Mouse (Mus musculus) heart, postnatal 14 days (tissue): ENCODE results near the gene Dnm3. TPM values are rescaled to one million over a fixed set of nuclear protein-coding genes. Genes with fewer than 3 reads are reported as not detected.

Experiments
- DNase-seq, 2 experiments: peaks; one replicate each; pipeline ENCODE4 v3.0.0; 2021 to 2022
- intact Hi-C: fragments of 180-260 bp; cut with DNase I; formaldehyde crosslinking; loops from one replicate; pipeline ENCODE4 v1.15.1; 2025
- total RNA-seq, 2 experiments: library from RNA; stranded (reverse); gene quantifications; 2 replicates each; pipeline ENCODE4 v1.2.3; 2021

The Dnm3 gene
- total RNA-seq, 2 experiments from 2014 or later, result 11.1 to 14.9 TPM

DNA sequence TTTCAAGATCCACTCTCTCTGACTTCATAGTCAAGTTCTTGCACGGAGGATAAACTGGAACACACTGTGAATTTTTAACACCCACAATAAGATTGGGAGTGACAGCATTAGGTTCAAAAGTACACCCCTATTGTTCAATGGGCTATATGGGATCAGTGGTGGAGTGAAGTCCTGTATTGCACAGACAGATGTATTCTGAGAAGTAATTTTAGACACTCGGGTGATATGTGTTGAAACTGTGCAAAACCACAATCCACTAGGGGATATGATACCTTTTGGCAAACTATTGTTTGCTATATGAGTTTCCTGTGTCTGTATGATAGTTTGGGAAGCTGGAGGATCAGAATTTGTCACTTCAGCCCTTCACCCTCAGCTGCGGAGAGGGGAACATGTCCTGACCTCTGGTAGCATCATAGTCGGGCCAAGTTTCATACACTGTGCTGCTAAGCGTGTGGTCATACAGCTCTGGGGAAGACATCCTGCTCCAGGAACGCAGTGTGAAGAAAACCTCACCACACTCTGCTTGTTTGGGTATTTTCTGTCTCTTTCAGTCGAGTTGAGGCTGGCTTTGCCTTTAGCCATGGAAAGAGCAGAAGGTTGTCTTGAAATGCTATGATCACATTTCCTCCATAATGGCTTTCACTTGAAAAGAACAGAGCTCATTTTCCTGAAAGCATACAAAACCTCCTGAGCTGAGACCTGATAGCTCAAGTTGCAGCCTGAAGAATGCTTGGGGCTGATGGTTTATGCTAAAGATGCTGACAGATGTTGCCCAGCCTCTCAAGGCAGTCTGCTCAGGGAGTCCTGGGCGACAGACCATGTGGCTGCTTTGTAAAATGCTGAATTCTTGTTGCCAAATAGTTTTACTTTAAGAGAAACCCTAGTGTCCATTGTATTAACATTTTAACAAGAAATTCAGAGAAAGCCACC is 433.8 kb downstream of the Dnm3 start:
- intact Hi-C loops, result no loop called here
- DNase-seq, result no peak

DNA sequence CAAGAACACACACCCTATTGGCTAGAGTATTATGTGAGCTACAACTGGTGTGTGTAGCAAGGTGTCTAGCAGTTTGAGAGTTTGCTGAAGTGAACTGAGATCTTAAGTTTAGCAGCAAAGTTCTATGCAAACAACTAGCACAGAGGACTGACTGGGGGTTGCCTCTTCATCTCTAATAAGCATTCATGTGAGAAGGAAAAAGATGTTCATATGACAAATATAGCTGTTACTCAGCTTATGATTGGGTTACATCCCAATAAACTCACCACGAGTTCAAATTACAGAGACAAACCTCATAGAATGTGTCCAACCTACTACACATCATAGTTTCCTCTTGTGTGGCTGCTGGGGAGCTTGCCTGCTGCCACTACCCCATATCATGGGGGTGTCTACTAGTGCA is 434.6 kb downstream of the Dnm3 start:
- intact Hi-C loops, result no loop called here
- no peak for DNase-seq

DNA sequence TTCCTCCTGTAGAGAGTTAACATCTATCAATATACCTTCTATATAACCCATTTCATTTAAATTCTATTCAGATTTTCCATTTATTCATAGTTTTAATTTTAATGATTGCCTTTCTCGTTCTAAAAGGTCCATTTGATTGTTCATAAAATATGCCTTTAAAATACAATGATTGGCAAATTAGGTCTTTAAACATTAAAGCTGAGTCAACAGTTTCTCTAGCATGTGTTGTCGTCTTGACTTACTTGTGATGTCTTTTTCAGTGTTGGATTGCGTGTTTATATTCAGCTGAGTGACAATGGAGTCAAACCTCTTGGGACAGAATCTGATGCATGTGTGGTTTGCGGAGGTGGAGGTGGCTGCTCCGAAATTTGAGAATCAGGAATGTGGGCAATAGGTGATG is 435.4 kb downstream of the Dnm3 start:
- no peak for DNase-seq
- intact Hi-C loops, result no loop called here

DNA sequence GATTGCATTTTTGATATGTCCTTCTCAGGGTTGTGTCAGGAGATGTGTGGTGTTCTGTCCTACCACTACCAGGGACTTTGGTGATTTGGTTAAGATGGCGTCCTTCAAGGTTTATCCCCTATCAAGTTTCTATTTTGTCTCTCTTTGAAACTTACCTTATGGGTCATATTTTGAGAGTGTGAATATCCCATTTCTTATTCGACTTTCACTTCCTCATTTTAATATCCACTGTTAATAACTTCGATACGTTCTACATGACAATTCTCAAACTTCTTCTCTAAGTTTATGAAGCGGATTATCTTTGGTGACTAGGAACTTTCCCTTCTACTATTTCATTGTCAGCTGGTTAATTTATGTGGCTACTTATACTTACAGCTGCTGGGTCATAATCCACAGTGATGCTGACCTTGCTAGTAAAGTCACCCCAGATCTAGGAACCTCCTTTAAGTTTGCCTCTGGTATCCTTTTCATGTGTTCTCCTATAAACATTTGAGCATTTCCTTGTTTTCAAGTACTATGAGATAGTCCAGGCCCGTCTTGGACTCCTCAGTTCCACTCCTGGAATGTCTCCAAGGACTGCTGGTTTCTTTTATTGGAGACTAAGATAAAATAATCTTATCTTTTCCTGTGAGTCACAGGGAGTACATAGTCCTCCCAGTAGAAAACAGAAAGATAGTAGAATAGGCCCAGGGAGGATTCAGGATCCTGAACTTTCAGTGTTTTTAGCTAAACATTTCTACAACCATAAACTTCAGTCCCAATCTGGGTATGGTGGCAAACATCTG is 437.2 kb downstream of the Dnm3 start:
- peak in 1 of 2 experiments; percentile 36 for DNase-seq
- intact Hi-C loops, result loop anchor here (2.0 kb wide), 1 partner anchor 32 kb away; no protein-coding TSS in a partner anchor

DNA sequence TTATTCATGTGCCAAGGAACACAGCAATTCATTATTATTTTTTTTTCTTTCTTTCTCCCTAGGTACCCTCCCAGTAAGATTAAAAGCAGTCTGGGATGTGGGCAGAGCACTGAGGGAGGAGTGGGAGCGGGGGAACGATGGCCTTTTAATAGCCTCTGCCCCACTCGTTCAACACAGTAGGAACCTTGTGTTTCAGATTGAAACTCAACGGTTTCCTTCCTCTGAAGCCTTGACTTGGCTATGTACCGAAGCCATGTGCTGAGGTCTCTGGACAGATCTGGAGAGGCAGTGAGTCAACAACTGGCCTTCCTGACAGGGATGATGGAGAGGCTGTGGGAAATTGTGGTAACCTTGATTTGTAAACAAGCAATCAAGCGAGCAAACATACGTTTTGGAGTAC is 438.0 kb downstream of the Dnm3 start:
- peak; percentile 26 to 31 for DNase-seq
- intact Hi-C loops, result loop anchor here (2.0 kb wide), 1 partner anchor 31 kb away; no protein-coding TSS in a partner anchor

DNA sequence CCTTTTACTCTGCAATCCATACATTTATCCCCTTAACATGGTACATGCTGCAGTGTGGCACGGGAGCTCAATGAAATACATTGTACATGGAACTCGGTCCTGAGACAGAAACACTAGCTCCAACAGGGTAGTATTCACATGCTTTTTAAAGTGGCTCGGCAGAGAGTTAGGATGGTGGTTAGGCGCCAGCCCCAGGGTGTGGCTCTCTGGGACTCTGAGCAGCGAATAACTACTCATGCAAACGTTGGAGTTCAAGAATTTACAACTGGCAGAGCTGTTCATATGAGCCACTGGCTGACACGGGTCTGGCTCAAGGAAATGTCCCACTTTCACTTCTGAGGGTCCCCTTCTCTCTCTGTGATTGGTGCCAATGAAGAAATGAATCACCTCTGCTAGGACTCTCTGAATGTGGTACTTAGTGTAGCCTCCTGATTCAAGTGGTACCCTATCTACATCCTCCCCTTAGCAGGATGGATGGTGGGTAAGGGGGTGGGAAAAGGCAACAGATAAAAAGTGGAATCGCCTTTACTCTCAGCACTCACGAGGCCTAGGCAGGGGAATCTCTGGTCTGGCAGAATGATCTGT is 438.7 kb downstream of the Dnm3 start:
- DNase-seq, result peak; percentile 37 to 50
- intact Hi-C loops, result no loop called here

DNA sequence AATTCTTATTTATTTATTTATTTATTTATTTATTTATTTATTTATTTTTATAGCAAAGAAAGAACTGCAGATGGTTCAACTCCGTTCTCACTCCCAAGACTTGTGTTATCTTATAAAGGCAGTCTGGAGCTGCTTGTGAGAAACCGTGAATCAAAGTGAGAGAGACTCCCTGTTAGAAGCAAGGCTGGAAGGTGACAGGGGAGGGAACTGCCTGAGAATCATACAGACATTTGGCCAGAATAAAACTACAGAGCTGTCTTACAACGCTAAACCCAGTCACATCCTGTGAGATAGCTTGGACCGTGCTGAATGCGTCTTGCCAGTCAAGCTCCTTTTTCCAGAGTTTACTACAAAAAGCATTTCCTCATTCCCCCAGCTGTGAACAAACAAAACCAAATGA is 439.4 kb downstream of the Dnm3 start:
- intact Hi-C loops, result no loop called here
- no peak for DNase-seq

DNA sequence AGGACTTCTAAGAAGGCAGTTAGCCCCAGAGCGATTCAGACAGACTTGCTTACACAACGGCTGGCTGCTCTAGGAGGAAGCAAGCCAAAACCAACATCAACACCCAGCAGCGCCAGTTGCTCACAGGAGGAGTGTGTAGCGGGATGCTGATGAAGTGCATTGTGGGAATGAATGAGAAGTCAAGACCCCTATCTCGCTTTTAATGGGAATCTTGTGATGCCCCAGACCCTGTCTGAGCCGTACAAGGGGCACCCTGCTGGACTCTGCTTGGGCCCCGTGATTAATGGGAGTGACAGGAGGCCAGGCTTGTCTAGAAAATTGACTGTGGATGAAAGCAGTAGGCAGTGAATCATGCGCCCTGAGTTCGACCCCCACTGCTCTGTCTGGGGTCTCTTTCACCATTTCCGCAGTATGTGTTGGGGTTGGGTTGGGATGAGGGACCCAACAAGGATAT is 439.8 kb downstream of the Dnm3 start:
- intact Hi-C loops, result no loop called here

DNA sequence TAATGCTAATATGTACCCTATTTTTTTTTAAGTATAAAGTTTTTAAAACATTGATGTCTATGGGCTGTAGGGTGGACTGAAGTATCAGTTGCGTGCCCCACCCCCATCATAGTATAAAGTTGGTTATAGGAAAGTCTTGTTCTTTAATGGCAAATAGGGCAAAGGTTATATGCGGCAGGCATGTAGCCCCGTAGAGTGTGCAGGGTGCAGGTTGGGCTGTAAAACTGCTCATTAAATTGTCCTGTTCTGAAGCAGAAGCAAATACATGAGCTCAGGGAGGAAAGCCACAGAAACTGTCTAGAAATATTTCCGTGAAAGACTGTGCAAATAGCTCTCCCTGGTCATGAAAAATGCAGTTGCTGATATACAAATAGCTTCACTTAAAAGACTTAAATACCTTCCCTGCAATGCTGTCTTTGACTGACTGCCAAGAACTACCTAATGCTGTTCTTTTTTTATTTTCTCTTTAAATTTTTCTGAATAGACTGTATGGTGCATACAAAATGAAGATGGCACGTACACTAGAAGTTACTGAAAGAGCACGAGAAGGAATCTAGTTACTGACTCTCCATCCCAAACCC is 440.6 kb downstream of the Dnm3 start:
- no peak for DNase-seq
- intact Hi-C loops, result no loop called here

More for the DNA sequence above, 439.8 kb downstream of the Dnm3 start:
- DNase-seq, result peak; percentile 65 to 73

DNA sequence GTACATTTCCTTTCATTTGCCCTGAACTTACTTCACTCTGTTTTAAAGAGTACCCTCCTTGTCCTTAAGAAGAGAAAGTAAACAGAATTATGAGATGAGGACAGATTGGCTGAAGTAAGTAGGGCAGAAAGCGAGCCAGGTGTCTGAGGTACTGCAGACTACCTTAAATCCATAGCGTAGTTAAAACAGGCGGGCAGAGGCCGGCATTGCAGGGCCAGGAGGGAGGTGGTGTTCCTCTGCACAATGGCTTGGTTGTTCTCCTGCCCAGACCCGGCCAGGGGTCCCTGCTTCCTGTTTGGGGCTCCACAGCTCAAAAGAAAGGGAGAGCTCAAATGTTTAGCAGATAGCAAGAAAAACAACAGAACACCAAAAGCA is 441.4 kb downstream of the Dnm3 start:
- intact Hi-C loops, result no loop called here
- no peak for DNase-seq

DNA sequence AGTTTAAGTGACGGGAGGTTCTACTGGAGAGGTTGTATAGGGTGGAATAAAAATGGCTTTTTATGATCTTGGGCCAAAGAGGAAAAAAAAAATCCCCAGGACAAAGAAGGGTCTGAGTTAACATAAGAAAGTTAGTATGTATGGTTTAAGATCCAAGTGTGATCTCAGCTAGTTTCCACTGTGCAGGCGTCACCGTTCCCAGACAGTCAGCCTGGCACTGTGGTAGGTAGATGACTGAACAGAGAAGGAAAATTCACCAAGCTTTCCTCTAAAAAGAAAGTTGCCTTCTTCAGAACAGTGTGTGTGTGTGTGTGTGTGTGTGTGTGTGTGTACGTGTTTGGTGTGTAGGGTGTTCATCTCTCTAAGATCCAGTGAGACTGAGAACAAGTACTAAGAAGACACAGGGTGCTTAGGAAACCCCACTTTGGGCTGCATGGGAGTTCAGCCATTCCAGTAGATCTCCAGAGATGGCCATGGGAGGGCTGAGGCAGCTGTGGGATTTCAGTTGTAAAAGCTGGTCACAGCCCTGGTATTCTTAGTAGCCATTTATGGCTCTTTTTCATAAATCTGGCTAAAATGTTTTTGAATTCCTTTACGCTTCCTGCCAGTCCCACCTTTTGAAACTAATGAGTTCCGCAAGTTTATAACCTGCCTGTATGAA is 441.9 kb downstream of the Dnm3 start:
- intact Hi-C loops, result no loop called here
- no peak for DNase-seq

DNA sequence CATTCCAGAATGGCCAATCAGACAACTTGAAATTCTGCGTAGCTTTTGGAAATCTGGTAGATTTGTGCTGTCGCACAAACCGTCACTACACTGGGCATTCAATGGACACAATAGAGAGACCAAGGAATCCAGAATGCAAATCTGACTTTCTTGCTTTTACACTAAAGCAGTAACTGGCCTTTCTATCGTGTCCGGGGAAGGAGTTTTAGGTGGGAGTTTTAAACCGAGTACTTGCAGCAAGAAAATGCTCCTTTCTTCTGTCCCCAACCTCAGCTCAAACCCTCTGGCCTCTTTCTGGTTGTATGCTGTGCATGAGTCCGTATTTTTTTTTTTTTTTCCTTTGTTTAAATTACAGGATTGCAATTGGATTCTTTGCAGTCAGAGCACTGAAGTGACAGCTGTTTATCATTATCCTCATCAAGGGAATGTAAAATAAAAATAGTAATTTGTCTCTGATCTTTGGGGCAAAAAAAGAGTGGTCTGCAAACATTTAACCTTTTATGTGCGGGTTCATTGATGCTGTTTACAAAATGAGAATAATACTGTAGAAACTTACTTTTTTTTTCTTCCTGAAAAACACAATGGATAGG is 454.1 kb downstream of the Dnm3 start:
- no peak for DNase-seq
- intact Hi-C loops, result no loop called here

DNA sequence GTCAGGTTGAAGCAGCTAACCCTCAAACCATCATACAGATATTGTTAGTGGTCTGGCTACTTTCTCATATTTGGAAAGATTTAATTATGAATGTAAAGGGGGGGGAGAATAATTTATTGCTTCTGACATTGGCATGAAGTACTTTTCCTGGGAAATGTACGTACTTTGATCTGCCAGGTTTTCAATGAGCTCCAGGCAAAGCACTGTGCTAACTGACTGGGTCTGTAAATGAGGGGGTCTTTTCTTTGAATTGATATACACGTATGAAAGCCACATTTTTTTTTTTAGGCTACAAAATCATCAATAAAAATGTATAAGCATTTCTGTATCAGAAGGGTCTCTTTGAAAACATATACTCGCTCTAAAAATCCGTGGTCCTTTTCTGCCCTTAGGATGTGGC is 457.1 kb downstream of the Dnm3 start:
- intact Hi-C loops, result no loop called here
- no peak for DNase-seq

DNA sequence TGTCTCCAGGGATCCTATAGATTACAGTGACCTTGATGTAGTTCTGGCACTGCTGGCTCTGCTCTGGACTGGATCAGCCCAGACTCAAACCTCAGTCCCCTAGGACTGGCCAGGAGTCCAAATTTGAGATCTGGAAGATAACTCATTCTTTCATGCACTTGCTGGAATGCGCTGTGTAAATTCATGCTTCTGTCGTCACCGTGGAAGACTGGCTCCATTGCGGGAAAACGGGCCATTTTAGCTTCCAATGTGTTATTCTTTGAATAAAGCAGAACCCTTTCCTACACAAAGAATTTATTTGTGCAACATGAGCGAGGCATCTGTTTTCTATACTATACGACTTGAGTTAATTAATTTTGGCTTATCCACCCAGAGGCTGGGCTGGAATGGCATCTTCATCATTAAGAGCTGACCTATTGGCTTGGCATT is 457.5 kb downstream of the Dnm3 start:
- DNase-seq, result no peak
- intact Hi-C loops, result no loop called here

DNA sequence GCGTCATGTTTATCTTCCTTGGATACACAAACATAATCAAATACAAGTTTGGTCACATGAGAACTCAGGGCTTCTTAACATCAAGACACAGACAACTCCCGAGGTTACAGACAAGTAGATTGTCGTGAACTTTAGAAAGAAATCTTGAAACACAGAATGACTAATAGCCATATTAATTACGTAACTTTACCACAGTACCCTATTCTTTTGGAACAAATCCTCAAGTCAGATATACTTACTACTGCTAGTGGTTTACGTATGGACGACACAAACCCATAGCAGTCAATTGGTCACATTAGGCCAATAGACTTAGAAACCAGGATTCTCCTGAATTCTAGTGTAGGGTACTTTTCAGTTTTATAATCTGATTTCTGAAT is 459.2 kb downstream of the Dnm3 start:
- intact Hi-C loops, result no loop called here
- no peak for DNase-seq

DNA sequence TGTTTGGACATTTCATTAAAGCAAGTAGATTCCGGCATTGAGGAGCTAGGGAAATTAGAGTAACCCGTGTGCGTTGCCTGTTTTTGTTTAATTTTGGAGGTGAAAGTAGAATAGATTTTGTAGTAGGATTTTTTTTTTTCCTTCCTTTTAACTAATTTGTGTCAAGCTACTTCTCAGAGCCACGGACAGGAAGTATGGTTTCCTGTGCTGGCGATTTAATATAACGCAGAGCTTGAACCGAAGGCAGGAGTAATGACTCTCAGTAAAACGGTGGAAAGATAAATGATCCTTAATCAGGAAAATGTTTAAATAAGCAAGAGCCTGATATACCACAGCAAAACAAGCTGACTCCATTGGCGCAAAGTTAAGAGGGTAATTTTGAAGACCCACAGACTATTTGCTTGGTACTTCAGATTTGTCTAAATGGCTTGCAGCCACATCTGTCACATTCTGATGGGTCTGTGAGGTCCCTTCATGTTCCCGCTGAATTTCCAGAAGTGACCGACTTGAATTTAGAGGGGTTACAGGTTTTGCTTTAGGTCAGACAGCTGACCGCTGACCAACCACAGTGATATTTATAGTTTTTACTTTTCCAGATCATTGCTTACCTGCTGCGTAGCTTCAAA is 459.7 kb downstream of the Dnm3 start:
- intact Hi-C loops, result no loop called here
- no peak for DNase-seq

DNA sequence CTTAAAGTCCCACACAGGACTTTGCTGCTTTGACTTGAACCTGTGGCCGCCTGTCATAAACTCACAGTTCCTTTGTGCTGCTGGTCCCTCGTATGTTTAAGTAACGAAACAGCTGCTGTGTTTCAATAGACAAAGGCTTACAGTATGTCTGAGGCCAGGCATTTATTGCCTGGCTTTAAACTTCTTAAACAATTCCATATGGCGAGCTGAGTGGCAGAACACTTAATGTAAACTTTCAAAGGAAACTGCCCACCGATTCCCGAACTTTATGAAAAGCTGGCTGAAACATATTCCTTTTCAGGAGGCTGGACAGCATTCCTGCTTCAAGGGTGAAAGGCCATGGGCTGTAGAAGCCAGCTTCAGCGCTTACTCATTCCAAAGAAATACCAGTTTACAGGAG is 460.9 kb downstream of the Dnm3 start:
- intact Hi-C loops, result no loop called here
- DNase-seq, result no peak

DNA sequence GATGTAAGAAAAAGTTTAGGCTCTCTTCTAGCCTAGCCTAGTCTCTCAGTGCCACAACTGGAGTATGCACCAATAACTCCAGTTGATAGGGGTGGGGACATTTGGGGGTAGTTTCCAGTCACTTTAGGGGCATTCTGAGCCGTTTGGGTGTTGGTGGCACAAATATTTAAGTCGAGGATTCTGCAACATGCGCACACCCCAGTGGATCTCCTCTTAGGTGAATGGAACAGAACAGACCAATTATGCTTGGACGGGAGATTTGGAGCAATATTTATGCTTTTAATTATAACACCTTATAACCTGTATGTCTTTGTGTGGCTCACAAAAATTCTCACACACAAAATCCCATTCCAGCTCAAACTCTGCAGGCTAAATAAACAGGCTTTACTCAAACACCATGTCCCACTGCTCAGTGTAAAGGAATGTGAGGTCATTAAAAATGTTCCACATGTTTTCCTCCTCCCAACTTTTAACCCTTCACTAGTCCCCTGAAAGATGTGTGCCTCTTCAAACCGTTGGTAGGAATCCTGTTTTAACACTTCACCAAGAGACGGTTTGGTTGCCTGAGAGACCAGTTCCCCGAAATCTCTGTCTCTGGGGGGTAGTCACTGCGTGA is 462.5 kb downstream of the Dnm3 start:
- DNase-seq, result no peak
- intact Hi-C loops, result no loop called here

DNA sequence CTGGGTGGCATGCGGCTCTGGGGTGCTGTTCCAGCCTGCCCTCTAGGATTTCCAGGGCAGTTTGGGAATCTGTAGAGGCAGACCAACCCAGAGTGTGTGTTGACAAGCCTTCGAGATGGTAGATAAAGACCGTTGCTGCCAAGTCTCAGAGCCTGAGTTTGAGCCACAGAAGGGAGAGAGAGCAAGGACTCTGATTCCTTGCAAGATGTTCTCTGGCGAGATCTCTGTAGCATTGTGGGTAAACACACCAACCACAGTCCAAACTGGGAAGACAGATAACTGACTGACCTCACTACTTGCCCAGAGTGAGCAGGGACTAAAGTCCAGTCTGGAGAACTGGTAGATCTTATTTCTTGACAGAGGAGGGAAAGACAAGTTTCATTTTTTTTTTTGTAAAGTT is 464.3 kb downstream of the Dnm3 start:
- intact Hi-C loops, result no loop called here
- DNase-seq, result no peak
